Mouse (Mus musculus): Measurements from ENCODE around the gene Stag1. TPM values are rescaled to one million over a fixed set of nuclear protein-coding genes. Genes with fewer than 3 reads are reported as not detected.
"Not testable (repeated sequence)": the region's sequence is repeated elsewhere in the genome, so short reads cannot be mapped to it uniquely, and the experiment has no call there.

Gene Stag1
- polyA plus RNA-seq, 1 experiment: 72.8 TPM

DNA sequence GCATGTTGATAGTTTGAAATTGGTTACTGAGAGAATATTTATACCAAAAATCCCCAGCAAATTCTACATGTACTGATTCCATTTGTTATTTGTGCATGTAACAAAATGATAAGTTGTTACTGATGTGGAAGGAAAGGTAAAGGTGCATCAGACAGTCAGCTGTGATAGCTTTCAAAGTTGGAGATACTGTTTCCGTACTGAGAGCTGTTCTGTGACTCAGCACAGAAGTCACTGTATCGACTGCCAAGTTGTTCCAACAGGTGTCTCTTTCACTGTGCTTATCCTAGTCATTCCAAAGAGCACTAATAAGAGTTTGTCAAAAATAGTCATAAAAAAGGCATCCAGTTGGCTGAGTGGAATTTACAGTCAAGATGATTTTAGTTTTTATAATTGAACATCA is 114.1 kb downstream of the Stag1 start:
- H3K36me3 ChIP-seq (ENCODE audit: control insufficient read depth, insufficient read depth, low read length, poor library complexity, severe bottlenecking): no peaks in the 10 kb centered on the region
- TF ChIP-seq EP300 (IDR thresholded peaks at IDR 0.05; ENCODE audit: insufficient read depth, low read depth, low read length): no peak
- TF ChIP-seq CTCF (IDR thresholded peaks at IDR 0.05; ENCODE audit: low read depth, low read length): no peak
- no peak for TF ChIP-seq POLR2A (IDR thresholded peaks at IDR 0.05; ENCODE audit: insufficient read depth, low read length)
- H3K4me1 ChIP-seq (ENCODE audit: control insufficient read depth, insufficient read depth, low read length): no peaks in the 10 kb centered on the region
- no peak overlapping the region for H3K4me3 ChIP-seq (ENCODE audit: low read depth, low read length)
- no peak overlapping the region for H3K9ac ChIP-seq (ENCODE audit: low read depth, poor library complexity, severe bottlenecking)
- H3K27me3 ChIP-seq (ENCODE audit: control insufficient read depth, insufficient read depth, low read length, poor library complexity, severe bottlenecking): no peaks in the 10 kb centered on the region
- no peaks in the 10 kb centered on the region for H3K9me3 ChIP-seq (replicated peaks; ENCODE audit: control insufficient read depth, insufficient read depth, low read length, poor library complexity, severe bottlenecking)
- H3K27ac ChIP-seq (ENCODE audit: insufficient read depth, low read length): no peak overlapping the region

DNA sequence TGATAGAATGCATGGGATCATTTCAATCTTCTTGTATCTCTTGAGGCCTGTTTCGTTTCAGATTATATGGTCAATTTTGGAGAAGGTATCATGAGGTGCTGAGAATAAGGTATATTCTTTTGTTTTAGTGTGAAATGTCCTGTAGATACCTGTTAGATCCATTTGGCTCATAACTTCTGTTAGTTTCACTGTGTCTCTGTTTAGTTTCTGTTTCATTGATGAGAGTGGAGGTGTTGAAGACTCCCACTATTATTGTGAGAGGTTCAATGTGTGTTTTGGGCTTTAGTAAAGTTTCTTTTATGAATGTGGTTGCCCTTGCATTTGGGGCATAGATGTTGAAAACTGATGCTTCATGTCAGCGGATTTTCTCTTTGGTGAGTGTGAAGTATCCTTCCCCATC is 127.2 kb downstream of the Stag1 start:
- not testable (repeated sequence) for H3K9me3 ChIP-seq (replicated peaks; ENCODE audit: control insufficient read depth, insufficient read depth, low read length, poor library complexity, severe bottlenecking); H3K27ac ChIP-seq (ENCODE audit: insufficient read depth, low read length)

DNA sequence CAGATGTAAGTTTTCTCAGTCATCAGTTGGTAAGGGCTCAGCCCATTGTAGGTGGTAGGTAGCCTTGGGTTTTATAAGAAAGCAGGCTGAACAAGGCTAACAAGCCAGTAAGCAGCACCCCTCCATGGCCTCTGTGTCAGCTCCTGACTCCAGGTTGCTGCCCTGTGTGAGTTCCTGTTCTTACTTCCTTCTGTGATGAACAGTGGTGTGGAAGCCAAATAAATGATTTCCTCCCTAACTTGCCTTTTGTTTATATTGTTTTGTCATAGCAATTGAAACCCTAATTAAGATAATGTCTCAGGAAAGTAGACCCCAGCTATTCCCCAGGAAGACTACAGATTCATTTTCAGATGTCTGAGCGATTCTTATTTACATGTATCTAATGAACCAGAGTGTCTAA is 134.2 kb downstream of the Stag1 start:
- H3K9me3 ChIP-seq (replicated peaks; ENCODE audit: control insufficient read depth, insufficient read depth, low read length, poor library complexity, severe bottlenecking): no peaks in the 10 kb centered on the region

More for the DNA sequence above, 127.2 kb downstream of the Stag1 start:
- H3K36me3 ChIP-seq (ENCODE audit: control insufficient read depth, insufficient read depth, low read length, poor library complexity, severe bottlenecking); H3K27me3 ChIP-seq (ENCODE audit: control insufficient read depth, insufficient read depth, low read length, poor library complexity, severe bottlenecking); H3K4me3 ChIP-seq (ENCODE audit: low read depth, low read length); H3K4me1 ChIP-seq (ENCODE audit: control insufficient read depth, insufficient read depth, low read length); H3K9ac ChIP-seq (ENCODE audit: low read depth, poor library complexity, severe bottlenecking): not testable (repeated sequence)

DNA sequence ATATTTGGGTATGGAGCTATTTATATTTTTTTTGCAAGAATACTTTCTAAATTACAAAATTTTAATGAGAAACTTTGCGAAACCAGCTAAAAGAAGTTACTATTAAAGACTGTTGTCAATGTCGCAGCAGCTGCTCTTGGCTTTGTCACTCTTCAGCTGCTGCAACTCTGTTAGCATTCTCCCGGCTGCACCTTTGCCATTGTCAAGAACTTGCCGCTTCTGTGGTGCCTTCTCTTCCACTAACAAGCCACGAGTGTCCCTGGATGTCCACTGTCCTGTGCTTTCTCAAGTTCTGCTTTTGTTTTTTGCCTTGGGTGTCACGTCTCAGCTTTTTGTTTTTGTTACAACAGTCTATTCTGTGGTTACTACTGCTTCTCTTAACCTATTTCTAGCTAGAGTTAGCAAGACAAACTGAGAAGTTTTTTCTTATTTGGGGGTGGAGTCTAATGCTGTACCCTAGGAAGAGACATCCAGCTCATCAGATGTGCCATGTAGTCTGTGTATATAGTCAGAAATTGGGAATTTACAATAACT is 136.4 kb downstream of the Stag1 start:
- Histone ChIP-seq H3K27ac (ENCODE audit: insufficient read depth, low read length) (no peak overlapping the region), H3K27me3 (ENCODE audit: control insufficient read depth, insufficient read depth, low read length, poor library complexity, severe bottlenecking) (no peaks in the 10 kb centered on the region), H3K4me3 (ENCODE audit: low read depth, low read length) (no peak overlapping the region), H3K4me1 (ENCODE audit: control insufficient read depth, insufficient read depth, low read length) (no peaks in the 10 kb centered on the region), H3K9ac (ENCODE audit: low read depth, poor library complexity, severe bottlenecking) (no peak overlapping the region), H3K9me3 (replicated peaks; ENCODE audit: control insufficient read depth, insufficient read depth, low read length, poor library complexity, severe bottlenecking) (no peaks in the 10 kb centered on the region), H3K36me3 (ENCODE audit: control insufficient read depth, insufficient read depth, low read length, poor library complexity, severe bottlenecking) (no peaks in the 10 kb centered on the region)
- TF ChIP-seq POLR2A (IDR thresholded peaks at IDR 0.05; ENCODE audit: insufficient read depth, low read length) (no peak), EP300 (IDR thresholded peaks at IDR 0.05; ENCODE audit: insufficient read depth, low read depth, low read length) (no peak), CTCF (IDR thresholded peaks at IDR 0.05; ENCODE audit: low read depth, low read length) (no peak)

More for the DNA sequence above, 134.2 kb downstream of the Stag1 start:
- no peak overlapping the region for H3K9ac ChIP-seq (ENCODE audit: low read depth, poor library complexity, severe bottlenecking)
- H3K4me1 ChIP-seq (ENCODE audit: control insufficient read depth, insufficient read depth, low read length): no peaks in the 10 kb centered on the region
- no peak overlapping the region for H3K27ac ChIP-seq (ENCODE audit: insufficient read depth, low read length)
- H3K27me3 ChIP-seq (ENCODE audit: control insufficient read depth, insufficient read depth, low read length, poor library complexity, severe bottlenecking): no peaks in the 10 kb centered on the region
- no peak overlapping the region for H3K4me3 ChIP-seq (ENCODE audit: low read depth, low read length)
- no peaks in the 10 kb centered on the region for H3K36me3 ChIP-seq (ENCODE audit: control insufficient read depth, insufficient read depth, low read length, poor library complexity, severe bottlenecking)
- no peak for TF ChIP-seq CTCF (IDR thresholded peaks at IDR 0.05; ENCODE audit: low read depth, low read length)

DNA sequence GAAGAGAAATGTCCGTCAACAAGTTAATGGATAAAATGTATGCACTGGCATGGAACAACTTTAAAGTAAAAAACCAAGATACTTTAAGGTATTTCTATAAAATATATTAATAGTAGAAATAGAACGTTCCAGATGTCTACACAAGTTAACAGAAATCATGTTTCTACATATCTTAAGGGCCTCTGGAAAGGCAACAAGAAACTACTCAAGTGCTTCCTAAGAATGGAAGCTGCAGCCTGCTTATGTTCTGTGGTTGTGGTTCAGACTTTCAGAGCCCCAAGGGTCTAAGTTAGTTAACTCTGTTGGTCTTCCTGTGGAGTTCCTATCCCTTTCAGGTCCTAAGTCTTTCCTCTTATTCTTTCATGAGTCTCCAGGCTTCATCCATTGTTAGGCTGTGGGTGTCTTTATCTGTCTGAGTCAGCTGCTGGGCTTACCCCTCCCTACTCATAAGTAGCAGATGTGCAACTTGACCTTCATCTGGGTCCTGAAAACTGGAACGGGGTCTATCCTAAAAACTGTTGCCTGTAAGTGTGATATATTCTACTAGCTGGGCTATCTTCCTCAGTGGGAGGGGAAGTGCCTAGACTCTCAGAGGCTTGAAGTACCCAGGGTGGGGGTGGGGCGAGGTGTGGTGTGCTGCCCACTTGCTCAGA is 138.5 kb downstream of the Stag1 start:
- Histone ChIP-seq H3K4me1 (ENCODE audit: control insufficient read depth, insufficient read depth, low read length) (no peaks in the 10 kb centered on the region), H3K9me3 (replicated peaks; ENCODE audit: control insufficient read depth, insufficient read depth, low read length, poor library complexity, severe bottlenecking) (no peaks in the 10 kb centered on the region), H3K27me3 (ENCODE audit: control insufficient read depth, insufficient read depth, low read length, poor library complexity, severe bottlenecking) (no peaks in the 10 kb centered on the region), H3K36me3 (ENCODE audit: control insufficient read depth, insufficient read depth, low read length, poor library complexity, severe bottlenecking) (no peaks in the 10 kb centered on the region), H3K4me3 (ENCODE audit: low read depth, low read length) (no peak overlapping the region), H3K9ac (ENCODE audit: low read depth, poor library complexity, severe bottlenecking) (no peak overlapping the region), H3K27ac (ENCODE audit: insufficient read depth, low read length) (no peak overlapping the region)
- TF ChIP-seq POLR2A (IDR thresholded peaks at IDR 0.05; ENCODE audit: insufficient read depth, low read length) (no peak), EP300 (IDR thresholded peaks at IDR 0.05; ENCODE audit: insufficient read depth, low read depth, low read length) (no peak), CTCF (IDR thresholded peaks at IDR 0.05; ENCODE audit: low read depth, low read length) (no peak)

DNA sequence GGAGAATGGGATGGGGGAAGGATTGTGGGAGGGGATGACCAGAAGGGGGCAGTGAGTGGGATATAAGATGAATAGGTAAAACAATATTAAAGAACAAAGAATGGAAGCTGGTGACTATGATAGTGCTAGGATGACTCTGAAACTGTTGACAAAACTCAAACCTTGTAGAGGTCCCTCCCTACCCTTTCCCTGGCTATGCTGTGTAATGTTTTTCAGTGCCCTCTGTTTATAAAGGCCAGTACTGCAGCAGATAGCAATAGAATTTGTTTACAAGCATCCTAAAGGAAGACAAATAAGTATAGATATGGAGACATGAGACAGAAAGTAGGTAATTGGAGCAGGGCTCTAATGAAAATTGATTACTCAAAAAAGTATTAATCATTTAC is 139.0 kb downstream of the Stag1 start:
- TF ChIP-seq EP300 (IDR thresholded peaks at IDR 0.05; ENCODE audit: insufficient read depth, low read depth, low read length): no peak
- TF ChIP-seq POLR2A (IDR thresholded peaks at IDR 0.05; ENCODE audit: insufficient read depth, low read length): no peak
- TF ChIP-seq CTCF (IDR thresholded peaks at IDR 0.05; ENCODE audit: low read depth, low read length): no peak

DNA sequence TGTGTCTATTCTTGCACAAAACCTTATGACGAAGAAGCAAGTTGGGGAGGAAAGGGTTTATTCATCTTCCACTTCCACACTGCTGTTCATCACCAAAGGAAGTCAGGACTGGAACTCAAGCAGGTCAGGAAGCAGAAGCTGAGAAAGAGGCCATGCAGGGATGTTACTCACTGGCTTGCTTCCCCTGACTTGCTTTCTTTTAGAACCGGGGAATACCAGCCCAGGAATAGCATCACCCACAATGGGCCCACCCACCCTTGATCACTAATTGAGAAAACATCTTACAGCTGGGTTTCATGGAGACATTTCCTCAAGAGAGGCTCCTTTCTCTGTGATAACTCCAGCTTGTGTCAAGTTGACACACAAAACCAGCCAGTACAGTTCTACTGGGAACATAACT is 179.6 kb downstream of the Stag1 start:
- H3K27ac ChIP-seq (ENCODE audit: insufficient read depth, low read length); H3K36me3 ChIP-seq (ENCODE audit: control insufficient read depth, insufficient read depth, low read length, poor library complexity, severe bottlenecking); H3K27me3 ChIP-seq (ENCODE audit: control insufficient read depth, insufficient read depth, low read length, poor library complexity, severe bottlenecking); H3K9me3 ChIP-seq (replicated peaks; ENCODE audit: control insufficient read depth, insufficient read depth, low read length, poor library complexity, severe bottlenecking); H3K4me1 ChIP-seq (ENCODE audit: control insufficient read depth, insufficient read depth, low read length); H3K9ac ChIP-seq (ENCODE audit: low read depth, poor library complexity, severe bottlenecking); H3K4me3 ChIP-seq (ENCODE audit: low read depth, low read length): not testable (repeated sequence)

More for the DNA sequence above, 139.0 kb downstream of the Stag1 start:
- H3K4me3 ChIP-seq (ENCODE audit: low read depth, low read length): no peak overlapping the region
- H3K27ac ChIP-seq (ENCODE audit: insufficient read depth, low read length): no peak overlapping the region
- H3K27me3 ChIP-seq (ENCODE audit: control insufficient read depth, insufficient read depth, low read length, poor library complexity, severe bottlenecking): no peaks in the 10 kb centered on the region
- no peaks in the 10 kb centered on the region for H3K9me3 ChIP-seq (replicated peaks; ENCODE audit: control insufficient read depth, insufficient read depth, low read length, poor library complexity, severe bottlenecking)
- H3K9ac ChIP-seq (ENCODE audit: low read depth, poor library complexity, severe bottlenecking): no peak overlapping the region
- no peaks in the 10 kb centered on the region for H3K4me1 ChIP-seq (ENCODE audit: control insufficient read depth, insufficient read depth, low read length)
- no peaks in the 10 kb centered on the region for H3K36me3 ChIP-seq (ENCODE audit: control insufficient read depth, insufficient read depth, low read length, poor library complexity, severe bottlenecking)
